27 mouse cellular contexts compared by ENCODE assay signal in the genomic region with DNA sequence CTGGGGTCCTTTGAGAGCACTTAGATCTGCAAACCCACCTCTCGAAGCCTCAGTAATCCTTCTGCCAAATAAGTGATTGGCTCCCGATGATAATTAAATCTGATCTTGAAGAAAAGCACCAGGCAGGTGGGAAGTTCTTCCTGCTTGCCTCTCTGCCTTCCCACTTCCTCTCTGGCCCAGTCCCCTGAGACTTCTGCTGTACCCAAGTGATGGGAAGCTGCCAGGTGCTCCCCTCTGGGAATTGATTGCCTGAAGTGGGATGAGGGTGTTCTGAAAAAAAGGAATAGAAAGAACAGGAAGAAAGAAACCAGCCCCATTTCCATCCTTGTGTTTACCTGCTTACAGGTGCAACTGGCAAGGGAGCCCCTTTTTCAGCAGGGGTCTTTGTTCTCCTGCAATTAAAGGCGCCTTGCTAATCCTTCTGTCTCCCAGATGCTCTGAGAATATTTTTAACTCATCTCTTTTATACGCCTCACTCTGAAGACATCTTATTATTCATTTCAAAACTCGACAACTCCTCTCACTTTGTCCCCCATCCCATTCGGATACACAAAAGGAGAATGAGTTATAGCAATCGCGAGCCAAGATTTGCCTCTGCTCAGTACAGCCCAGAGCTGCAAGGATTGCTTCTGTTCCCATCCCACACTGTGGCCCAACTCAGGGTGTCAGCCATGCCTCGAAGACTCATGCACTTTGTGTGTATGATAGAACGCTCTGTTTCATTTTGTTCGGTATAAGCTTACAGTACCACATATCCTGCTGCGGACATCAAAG.
DNase-seq lines count a peak whose midpoint lies in the region; ATAC-seq and TF ChIP-seq lines count a peak whose summit lies in the region.
"Had no signal": no experiment of that assay in that cellular context is flagged by ENCODE, and none has a peak within 500 bp of the region (broad histone marks: within the 10 kb centered on the region; RNA-seq: fewer than 3 reads in every experiment).

No protein-coding gene starts in this region.

- peaks cover 11% of the 10 kb centered on the region; the same call in 1 of the 2 replicates for H3K4me1 ChIP-seq in forebrain, postnatal 0 days (ENCODE audit: insufficient read depth)
- H3K4me1 ChIP-seq in forebrain, embryonic 14.5 days (ENCODE audit: control insufficient read depth, insufficient read depth, low read length) = peaks cover 10% of the 10 kb centered on the region
- H3K4me1 ChIP-seq: embryonic facial prominence, embryonic 12.5 days; embryonic facial prominence, embryonic 15.5 days; heart, embryonic 12.5 days; heart, embryonic 15.5 days had no signal

- WGBS in forebrain, postnatal 0 days = 49% methylated on average over 12 of the region's 12 CpGs
- 68% methylated on average over 12 of the region's 12 CpGs for WGBS in forebrain, embryonic 14.5 days

- no peak overlapping the region for H3K4me2 ChIP-seq in forebrain, postnatal 0 days (ENCODE audit: low read depth)
- no peak overlapping the region for H3K4me2 ChIP-seq in forebrain, embryonic 14.5 days (ENCODE audit: low read length)
- H3K4me2 ChIP-seq: embryonic facial prominence, embryonic 12.5 days; embryonic facial prominence, embryonic 15.5 days; forebrain, embryonic 15.5 days; heart, embryonic 12.5 days; heart, embryonic 15.5 days; hindbrain, embryonic 14.5 days had no signal

- peak; percentile 39 for DNase-seq in forebrain, postnatal 0 days
- no peak for DNase-seq in forebrain, embryonic 14.5 days (ENCODE audit: low spot score)
- peak; percentile 81 for DNase-seq in heart, adult 11 months
- no peak for DNase-seq in heart, postnatal 10 days
- DNase-seq in left cerebral cortex, adult 18-20 months (ENCODE audit: low spot score in 2 of 2) = peak; percentile 26 to 57
- no peak for DNase-seq in left cerebral cortex, postnatal 4 days
- DNase-seq in right cerebral cortex, adult 18-20 months = peak; percentile 62
- DNase-seq in right cerebral cortex, postnatal 14 days = no peak
- DNase-seq: adrenal gland, adult 8-10 months; adrenal gland, postnatal 25 days; cerebellum, adult 2 months; cerebellum, adult 9-11 months; cerebellum, postnatal 25 days; gastrocnemius, adult 2 months; gastrocnemius, postnatal 14 days; heart, adult 18-20 months; heart, postnatal 14 days; heart, postnatal 4 days had no signal

- H3K9me3 ChIP-seq in forebrain, postnatal 0 days (ENCODE audit: low read length) = no peaks in the 10 kb centered on the region
- H3K9me3 ChIP-seq in forebrain, embryonic 14.5 days (replicated peaks; ENCODE audit: control insufficient read depth, low read length) = no peaks in the 10 kb centered on the region
- H3K9me3 ChIP-seq: embryonic facial prominence, embryonic 12.5 days; embryonic facial prominence, embryonic 15.5 days; forebrain, embryonic 15.5 days; heart, embryonic 12.5 days; heart, embryonic 15.5 days had no signal

- ATAC-seq in forebrain, postnatal 0 days = peak; percentile 71
- ATAC-seq in forebrain, embryonic 14.5 days = no peak
- ATAC-seq: activated CD4-positive, CD25-positive, alpha-beta regulatory T cell, adult 4 months; forebrain, embryonic 15.5 days; hindbrain, postnatal 0 days; inflammation-experienced regulatory T-cells, adult 6 months had no signal

- H3K27me3 ChIP-seq in forebrain, postnatal 0 days (ENCODE audit: insufficient read depth, low read length) = no peaks in the 10 kb centered on the region
- no peaks in the 10 kb centered on the region for H3K27me3 ChIP-seq in forebrain, embryonic 14.5 days (replicated peaks; ENCODE audit: control insufficient read depth, insufficient read depth, low read length)
- H3K27me3 ChIP-seq: embryonic facial prominence, embryonic 12.5 days; embryonic facial prominence, embryonic 15.5 days; forebrain, embryonic 15.5 days; heart, embryonic 15.5 days had no signal

- H3K4me3 ChIP-seq in forebrain, postnatal 0 days (ENCODE audit: low read depth, low read length) = no peak overlapping the region
- H3K4me3 ChIP-seq in forebrain, embryonic 14.5 days (ENCODE audit: low read depth, low read length) = no peak overlapping the region
- H3K4me3 ChIP-seq: embryonic facial prominence, embryonic 12.5 days; embryonic facial prominence, embryonic 15.5 days; forebrain, embryonic 15.5 days; gastrocnemius, adult 2 months; heart, embryonic 12.5 days; heart, embryonic 15.5 days had no signal

- intact Hi-C loops in heart, postnatal 10 days (cut with DNase I) = no loop called here
- intact Hi-C loops in left cerebral cortex, postnatal 4 days (cut with DNase I) = no loop called here

- peak overlapping the region; percentile 64; the same call in 1 of the 2 replicates for H3K27ac ChIP-seq in forebrain, postnatal 0 days (ENCODE audit: low read depth, low read length)
- H3K27ac ChIP-seq in forebrain, embryonic 14.5 days (ENCODE audit: low read depth, low read length) = no peak overlapping the region
- H3K27ac ChIP-seq: embryonic facial prominence, embryonic 12.5 days; embryonic facial prominence, embryonic 15.5 days; forebrain, embryonic 15.5 days; gastrocnemius, adult 2 months; heart, embryonic 15.5 days; hindbrain, embryonic 14.5 days; hindbrain, postnatal 0 days had no signal

- no peak overlapping the region for H3K9ac ChIP-seq in forebrain, postnatal 0 days
- no peak overlapping the region for H3K9ac ChIP-seq in forebrain, embryonic 14.5 days (ENCODE audit: low read length)
- H3K9ac ChIP-seq: embryonic facial prominence, embryonic 12.5 days; embryonic facial prominence, embryonic 15.5 days; forebrain, embryonic 15.5 days; heart, embryonic 12.5 days; heart, embryonic 15.5 days; hindbrain, embryonic 14.5 days had no signal

- no peaks in the 10 kb centered on the region for H3K36me3 ChIP-seq in forebrain, postnatal 0 days (ENCODE audit: insufficient read depth)
- H3K36me3 ChIP-seq in forebrain, embryonic 14.5 days (ENCODE audit: control insufficient read depth, insufficient read depth, low read length) = no peaks in the 10 kb centered on the region
- H3K36me3 ChIP-seq: embryonic facial prominence, embryonic 12.5 days; embryonic facial prominence, embryonic 15.5 days; forebrain, embryonic 15.5 days; heart, embryonic 12.5 days; heart, embryonic 15.5 days had no signal

- no peak for TF ChIP-seq CTCF in forebrain, postnatal 0 days (IDR thresholded peaks at IDR 0.05; ENCODE audit: low read depth)

Comparison
In these comparisons a context has a peak if more than half of its experiments do, and no peak if none do; other contexts are left out.
1. DNase-seq: peak in forebrain, postnatal 0 days (single experiment), heart, adult 11 months (single experiment), left cerebral cortex, adult 18-20 months (2 of 2) and right cerebral cortex, adult 18-20 months (single experiment); none in forebrain, embryonic 14.5 days (single experiment), heart, postnatal 10 days (0 of 2), left cerebral cortex, postnatal 4 days (single experiment) and right cerebral cortex, postnatal 14 days (single experiment).